Mouse (Mus musculus) CD4-positive helper T cell, adult 2 months (primary cell): Measurements from ENCODE around the gene Ccser2.
"Not testable (repeated sequence)": the region's sequence is repeated elsewhere in the genome, so short reads cannot be mapped to it uniquely, and the experiment has no call there.

Experiments
- DNase-seq: peaks from one replicate; pipeline ENCODE4 v3.0.0-alpha.2; 2012; ENCODE audit warnings: low read depth, missing footprints, low spot score

Gene Ccser2

GRCm38 (mm10) chr14:36968628-36969147, at the start of gene Ccser2:
Gene Ccser2, minus strand, starts transcription at chr14:36968777.
- DNase-seq, result peak; percentile 93

- no peak for DNase-seq
Observed at GRCm38 (mm10) chr14:37015894-37016293, 47.3 kb upstream of the Ccser2 start.

GRCm38 (mm10) chr14:37013644-37014043, 45.1 kb upstream of the Ccser2 start:
- no peak for DNase-seq

GRCm38 (mm10) chr14:37009686-37010085, 41.1 kb upstream of the Ccser2 start:
- DNase-seq, result no peak

DNA sequence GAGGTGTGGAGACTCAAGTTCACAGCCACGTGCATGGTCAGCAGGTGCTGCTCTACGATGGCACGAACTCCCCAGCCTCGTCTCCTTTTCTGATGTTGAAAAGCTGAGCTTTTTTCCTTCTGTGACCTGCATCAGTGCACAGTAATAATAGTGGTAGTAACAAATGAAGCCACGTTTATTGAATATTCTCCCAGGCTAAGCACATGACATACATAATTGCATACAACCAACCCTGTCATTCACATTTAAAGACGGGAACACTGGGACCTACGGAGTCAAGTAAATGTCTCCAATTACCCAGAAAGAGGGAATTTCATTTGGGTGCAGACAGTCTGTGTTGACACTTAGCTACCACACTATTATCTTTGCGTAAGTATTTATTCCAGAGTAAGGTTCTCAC, 37.9 kb upstream of the Ccser2 start:
- no peak for DNase-seq

GRCm38 (mm10) chr14:37005865-37006264, 37.3 kb upstream of the Ccser2 start:
- no peak for DNase-seq

GRCm38 (mm10) chr14:37003431-37004095, 35.0 kb upstream of the Ccser2 start:
- DNase-seq, result no peak

GRCm38 (mm10) chr14:37002852-37003251, 34.3 kb upstream of the Ccser2 start:
- DNase-seq, result no peak

DNA sequence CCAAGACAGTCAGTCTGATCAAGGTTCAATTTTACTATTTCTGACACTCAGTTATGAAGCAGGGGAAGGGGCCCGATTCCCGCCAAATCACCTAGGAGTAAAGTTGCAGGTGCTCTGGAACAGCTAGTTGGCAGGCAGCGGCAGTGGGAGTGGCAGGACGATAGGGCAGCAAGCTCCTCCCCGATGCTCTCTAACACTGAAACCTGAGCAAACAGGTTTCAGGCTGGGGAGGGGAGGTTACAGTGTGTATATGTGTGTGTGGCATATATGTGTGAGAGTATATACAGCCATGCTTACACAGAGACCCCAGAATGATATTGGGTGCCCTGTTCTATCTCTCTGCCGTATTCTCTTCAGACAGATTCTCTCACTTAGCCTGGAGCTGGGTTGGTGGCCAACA, 32.2 kb upstream of the Ccser2 start:
- DNase-seq, result not testable (repeated sequence)

DNA sequence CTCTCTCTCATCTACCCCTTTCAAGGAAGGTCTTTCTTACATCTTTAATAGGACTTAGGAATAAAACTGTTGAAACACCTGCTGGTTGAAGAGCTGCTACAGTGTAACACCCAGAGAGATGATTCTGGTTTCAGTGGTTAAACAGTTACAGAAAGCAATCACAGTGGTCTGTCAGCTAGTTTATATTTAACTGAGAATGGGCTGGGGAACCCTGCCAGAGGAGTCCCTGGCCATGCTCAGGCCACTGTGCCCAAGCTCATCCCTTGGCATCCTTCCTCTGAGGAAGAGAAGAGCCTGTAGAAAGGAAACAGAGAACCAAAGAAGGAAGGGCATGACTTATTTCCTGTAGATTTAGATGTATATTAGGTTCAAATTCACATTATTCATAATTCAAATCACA, 21.2 kb upstream of the Ccser2 start:
- DNase-seq, result no peak

DNA sequence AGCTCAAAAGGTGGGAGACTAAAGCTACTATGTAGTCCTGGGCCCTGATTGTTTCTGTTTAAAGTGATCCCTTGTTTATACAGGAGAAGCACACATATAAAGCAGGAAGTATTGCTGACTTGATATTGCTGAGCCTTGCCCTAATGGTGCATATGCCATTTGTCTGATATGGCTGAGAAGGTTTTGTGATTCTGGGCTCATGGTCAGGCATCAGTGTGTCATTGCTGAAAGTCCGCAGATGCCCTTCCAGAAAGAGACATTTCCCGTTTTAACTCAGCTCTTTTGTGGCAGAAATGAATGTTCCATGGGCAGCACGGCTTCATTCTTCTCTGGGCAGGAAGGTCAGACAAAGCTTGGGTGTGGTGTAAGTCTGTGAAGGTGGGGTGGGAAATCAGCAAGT, 17.1 kb upstream of the Ccser2 start:
- DNase-seq, result no peak

GRCm38 (mm10) chr14:36975019-36975418, 6.4 kb upstream of the Ccser2 start:
- DNase-seq, result no peak

DNA sequence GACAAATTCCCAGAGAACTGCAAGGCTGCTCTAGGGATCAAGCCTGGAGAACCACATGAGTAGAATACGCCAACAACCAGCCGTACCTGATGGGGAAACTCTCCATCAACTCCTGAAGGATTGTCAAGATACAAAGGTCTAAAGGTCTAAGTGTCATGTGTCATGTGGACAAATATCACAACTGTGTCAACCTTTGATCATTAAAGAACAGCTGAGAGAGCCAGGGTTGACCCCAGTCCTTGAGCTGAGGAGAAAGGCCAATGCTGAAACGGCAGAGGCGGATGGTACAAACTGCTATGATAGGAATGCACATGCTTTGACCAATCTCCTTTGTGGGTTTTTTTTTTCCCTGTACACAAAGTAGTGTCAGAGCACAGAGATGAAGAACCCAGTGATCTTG, 2.6 kb upstream of the Ccser2 start:
- no peak for DNase-seq

DNA sequence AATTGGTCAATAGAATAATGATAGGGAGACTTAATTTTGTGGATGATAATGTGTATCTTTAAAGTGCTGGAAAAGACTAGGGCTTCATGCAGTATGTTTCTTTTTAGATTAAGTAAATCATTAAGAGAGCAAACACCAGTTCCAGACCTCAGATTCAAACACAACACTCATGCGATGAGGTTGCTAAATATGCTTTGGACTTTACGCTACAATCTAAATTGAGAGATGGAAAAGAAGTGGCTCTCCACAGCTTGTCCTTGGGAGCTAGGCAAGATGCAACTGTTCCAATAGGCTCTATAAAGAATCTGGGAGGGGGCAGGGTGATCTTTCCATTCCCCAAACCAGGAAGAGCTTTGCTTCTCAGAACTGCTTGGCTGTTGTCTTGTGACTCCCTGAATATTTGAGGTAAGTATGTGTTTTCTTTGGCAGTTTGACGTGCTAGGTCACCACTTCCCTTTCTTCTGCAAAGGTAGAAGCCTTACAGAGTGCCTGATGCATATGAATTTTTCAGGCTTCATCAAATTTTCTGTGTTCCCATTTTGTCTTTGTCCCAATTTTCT, 1.4 kb upstream of the Ccser2 start:
- DNase-seq, result no peak

GRCm38 (mm10) chr14:36968076-36968627, 425 bp downstream of the Ccser2 start:
- DNase-seq, result peak; percentile 72

DNA sequence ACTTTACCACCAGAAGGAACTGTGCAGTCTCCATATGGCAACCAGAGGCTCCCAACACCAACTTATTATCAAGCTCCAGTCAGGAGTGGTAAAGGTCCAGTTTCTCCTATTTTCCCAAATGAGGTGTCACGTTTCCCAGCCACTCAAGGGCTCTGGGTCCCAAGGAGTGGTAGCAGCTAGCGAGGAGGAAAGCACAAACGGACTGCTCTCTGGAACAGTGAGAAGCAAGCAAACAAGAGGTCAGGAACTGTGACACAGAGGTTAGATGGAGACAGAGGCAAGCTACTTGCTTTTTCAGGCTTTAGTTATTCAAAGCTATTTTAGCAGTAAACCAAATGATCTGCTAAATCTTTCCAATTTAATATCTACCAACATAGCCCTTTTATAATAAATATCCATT, 3.2 kb downstream of the Ccser2 start:
- no peak for DNase-seq

- DNase-seq, result peak; percentile 90
Observed at GRCm38 (mm10) chr14:36962477-36962876, 6.1 kb downstream of the Ccser2 start.

DNA sequence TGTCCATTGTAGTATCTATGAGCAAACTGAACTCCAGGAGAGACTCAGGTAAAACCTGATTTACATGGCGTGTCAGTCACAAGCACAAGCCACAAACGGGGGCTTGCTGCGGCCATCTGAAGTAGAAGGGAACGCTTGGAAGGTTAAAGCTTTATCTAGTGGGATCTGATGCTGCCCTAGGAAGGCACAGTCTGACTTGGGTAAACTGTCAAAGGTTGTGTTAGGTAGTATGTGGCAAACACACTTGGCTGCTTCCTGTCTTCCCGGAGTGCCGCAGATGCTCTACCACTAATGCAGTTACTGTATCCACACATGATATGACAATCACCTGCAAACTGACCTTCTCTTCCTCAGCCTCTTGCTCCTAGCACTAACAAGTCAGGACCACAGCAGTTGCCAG, 10.9 kb downstream of the Ccser2 start:
- no peak for DNase-seq

GRCm38 (mm10) chr14:36957261-36957660, 11.3 kb downstream of the Ccser2 start:
- no peak for DNase-seq

GRCm38 (mm10) chr14:36956717-36957116, 11.9 kb downstream of the Ccser2 start:
- no peak for DNase-seq

GRCm38 (mm10) chr14:36952687-36953426, 15.7 kb downstream of the Ccser2 start:
- DNase-seq, result peak; percentile 69

DNA sequence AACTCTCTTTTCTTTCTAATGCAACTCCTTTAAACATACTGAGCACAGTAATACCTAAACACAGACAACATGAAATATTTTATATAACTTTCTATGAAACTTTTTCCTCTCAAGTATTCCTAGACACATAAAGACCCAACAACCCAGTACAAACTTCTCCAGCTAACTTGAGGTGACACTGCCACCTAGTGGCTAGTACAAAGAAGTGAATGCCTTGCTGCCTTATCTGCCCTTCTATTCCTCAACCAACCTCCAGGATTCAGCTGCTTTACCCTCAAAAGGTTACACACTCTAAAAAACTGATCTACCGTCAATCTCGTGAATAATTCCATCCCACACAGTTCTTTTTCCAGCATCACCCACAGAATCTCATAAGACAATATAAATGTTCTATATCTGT, 16.4 kb downstream of the Ccser2 start:
- DNase-seq, result peak; percentile 78
